Mouse (Mus musculus) adipocyte (in vitro differentiated cells): ENCODE measurements around the gene Cabp2.

Experiments
- DNase-seq: peaks from one replicate; pipeline ENCODE4 v3.0.0-alpha.2; 2016; ENCODE audit warnings: low spot score

The Cabp2 gene

GRCm38 (mm10) chr19:4082219-4082965 lies 1.0 kb downstream of the Cabp2 start:
- DNase-seq = no peak

GRCm38 (mm10) chr19:4083316-4083715 lies 1.9 kb downstream of the Cabp2 start:
- no peak for DNase-seq

GRCm38 (mm10) chr19:4083826-4084225 lies 2.4 kb downstream of the Cabp2 start:
- DNase-seq = no peak

- DNase-seq = peak; percentile 39
These were observed 3.6 kb downstream of the Cabp2 start for GRCm38 (mm10) chr19:4084984-4085383.

- no peak for DNase-seq
These were observed 4.8 kb downstream of the Cabp2 start for GRCm38 (mm10) chr19:4086156-4086555.

- peak; percentile 60 for DNase-seq
These were observed 5.7 kb downstream of the Cabp2 start for GRCm38 (mm10) chr19:4087090-4087489.

GRCm38 (mm10) chr19:4088146-4088545 lies 6.8 kb downstream of the Cabp2 start:
- no peak for DNase-seq

- DNase-seq = no peak
These were observed 7.8 kb downstream of the Cabp2 start for GRCm38 (mm10) chr19:4089128-4089527.

- DNase-seq = no peak
These were observed 9.1 kb downstream of the Cabp2 start for GRCm38 (mm10) chr19:4090446-4090845.

- DNase-seq = no peak
These were observed 10.0 kb downstream of the Cabp2 start for GRCm38 (mm10) chr19:4091383-4091782.

GRCm38 (mm10) chr19:4092750-4093149 lies 11.4 kb downstream of the Cabp2 start:
- no peak for DNase-seq

- no peak for DNase-seq
These were observed 12.4 kb downstream of the Cabp2 start for GRCm38 (mm10) chr19:4093772-4094171.

GRCm38 (mm10) chr19:4094348-4094747 lies 13.0 kb downstream of the Cabp2 start:
- peak; percentile 35 for DNase-seq

- DNase-seq = peak; percentile 37
These were observed 13.5 kb downstream of the Cabp2 start for GRCm38 (mm10) chr19:4094774-4095303.

GRCm38 (mm10) chr19:4095802-4096201 lies 14.4 kb downstream of the Cabp2 start:
- DNase-seq = no peak

GRCm38 (mm10) chr19:4096642-4097440 lies 15.5 kb downstream of the Cabp2 start, which contains the start of gene Cdk2ap2:
TSS of gene Cdk2ap2 (plus strand) at chr19:4097182.
- DNase-seq = peak; percentile 99

- DNase-seq = peak; percentile 96
These were observed 16.1 kb downstream of the Cabp2 start for GRCm38 (mm10) chr19:4097441-4097825.

GRCm38 (mm10) chr19:4098426-4098825 lies 17.0 kb downstream of the Cabp2 start:
- no peak for DNase-seq

GRCm38 (mm10) chr19:4099056-4099455 lies 17.7 kb downstream of the Cabp2 start:
- DNase-seq = peak; percentile 98

GRCm38 (mm10) chr19:4099837-4100717 lies 18.7 kb downstream of the Cabp2 start, which contains the start of gene Pitpnm1:
TSS of gene Pitpnm1 (plus strand) at chr19:4099998.
- peak; percentile 74 for DNase-seq

- no peak for DNase-seq
These were observed 19.4 kb downstream of the Cabp2 start for GRCm38 (mm10) chr19:4100718-4101261.

GRCm38 (mm10) chr19:4101466-4101865 lies 20.1 kb downstream of the Cabp2 start:
- DNase-seq = no peak
